Mouse (Mus musculus) mature B cell (primary cell): ENCODE measurements around the gene Ppp2ca.
"Not testable (repeated sequence)": the region's sequence is repeated elsewhere in the genome, so short reads cannot be mapped to it uniquely, and the experiment has no call there.

Experiments used
- in situ Hi-C: fragments of 300-500 bp; cut with MboI; formaldehyde crosslinking; loops from 2 replicates; pipeline ENCODE4 v1.14.3; 2019

Ppp2ca gene

GRCm38 (mm10) chr11:52143675-52144074 lies 45.2 kb downstream of the Ppp2ca start:
- in situ Hi-C loops = not testable (repeated sequence)

GRCm38 (mm10) chr11:52145428-52145827 lies 46.9 kb downstream of the Ppp2ca start, which contains the start of gene Olfr1373:
Gene Olfr1373, minus strand, starts transcription at chr11:52145528.
- in situ Hi-C loops = not testable (repeated sequence)

GRCm38 (mm10) chr11:52163926-52164325 lies 65.4 kb downstream of the Ppp2ca start:
- in situ Hi-C loops = no loop called here

- in situ Hi-C loops = no loop called here
Measured at GRCm38 (mm10) chr11:52167126-52167525, 68.6 kb downstream of the Ppp2ca start.

- in situ Hi-C loops = not testable (repeated sequence)
Measured at GRCm38 (mm10) chr11:52167901-52168302, 69.4 kb downstream of the Ppp2ca start.

GRCm38 (mm10) chr11:52168461-52168860 lies 70.0 kb downstream of the Ppp2ca start:
- in situ Hi-C loops = no loop called here
